Mouse (Mus musculus) liver, adult 2 months (tissue): ENCODE results near the gene Nme4.

Source experiments
- CTCF ChIP-seq: fragments of 200-500 bp; IDR thresholded peaks from 2 replicates; pipeline ENCODE4 v1.5.1; 2011; ENCODE audit warnings: low read depth, low read length, control low read depth
- POLR2A ChIP-seq: fragments of 200-500 bp; IDR thresholded peaks from 2 replicates; pipeline ENCODE4 v1.6.1; 2011; ENCODE audit warnings: low read length, control low read depth; ENCODE audit not compliant: insufficient read depth; ENCODE audit errors: extremely low read depth

DNA sequence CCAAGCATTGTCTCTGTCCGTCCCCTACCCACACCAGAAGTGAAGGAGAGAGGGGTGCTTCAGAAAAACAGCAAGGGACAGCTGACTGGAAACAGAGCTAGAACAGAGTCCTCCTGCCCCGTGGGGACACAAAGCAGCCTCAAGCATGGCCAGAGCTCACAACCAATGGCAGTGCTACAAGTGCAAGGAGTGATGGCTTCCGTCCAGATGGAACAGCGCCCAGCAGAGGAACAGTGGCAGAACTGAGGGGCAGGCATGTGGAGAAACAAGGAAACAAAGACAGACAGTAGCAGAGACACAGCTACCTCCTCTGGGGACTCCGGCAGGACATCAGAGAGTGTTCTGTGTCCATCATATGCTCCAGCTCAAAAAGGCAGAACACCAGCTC lies 52.2 kb downstream of the Nme4 start:
- TF ChIP-seq CTCF (no peak), POLR2A (no peak)
